Mouse (Mus musculus) embryo, embryonic 9.5 days (tissue): ENCODE data around the gene Fam184a.
"Not testable (repeated sequence)": the region's sequence is repeated elsewhere in the genome, so short reads cannot be mapped to it uniquely, and the experiment has no call there.

Source experiments
- DNase-seq: peaks from one replicate; pipeline ENCODE4 v3.0.0-alpha.2; 2017; ENCODE audit errors: extremely low spot score

Fam184a gene

DNA sequence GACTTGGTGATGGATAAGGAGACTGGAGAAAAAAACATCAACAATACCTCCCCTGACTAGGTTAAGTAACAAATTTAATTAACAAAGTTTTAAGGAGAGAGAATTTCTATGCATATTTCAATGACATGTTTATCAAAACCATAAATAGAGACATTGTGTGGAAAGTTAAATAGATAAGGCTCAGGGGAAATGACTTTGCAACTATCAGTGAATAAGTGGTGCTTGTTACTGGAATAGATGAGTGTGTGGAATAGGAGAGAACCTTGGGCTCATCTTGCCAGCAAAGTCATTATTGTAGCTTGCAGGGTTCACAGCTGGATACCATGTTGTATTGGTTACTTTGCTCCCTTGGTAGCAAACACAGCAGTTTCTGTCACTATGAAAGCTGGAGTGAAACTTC, 59.7 kb downstream of the Fam184a start:
- DNase-seq: no peak

DNA sequence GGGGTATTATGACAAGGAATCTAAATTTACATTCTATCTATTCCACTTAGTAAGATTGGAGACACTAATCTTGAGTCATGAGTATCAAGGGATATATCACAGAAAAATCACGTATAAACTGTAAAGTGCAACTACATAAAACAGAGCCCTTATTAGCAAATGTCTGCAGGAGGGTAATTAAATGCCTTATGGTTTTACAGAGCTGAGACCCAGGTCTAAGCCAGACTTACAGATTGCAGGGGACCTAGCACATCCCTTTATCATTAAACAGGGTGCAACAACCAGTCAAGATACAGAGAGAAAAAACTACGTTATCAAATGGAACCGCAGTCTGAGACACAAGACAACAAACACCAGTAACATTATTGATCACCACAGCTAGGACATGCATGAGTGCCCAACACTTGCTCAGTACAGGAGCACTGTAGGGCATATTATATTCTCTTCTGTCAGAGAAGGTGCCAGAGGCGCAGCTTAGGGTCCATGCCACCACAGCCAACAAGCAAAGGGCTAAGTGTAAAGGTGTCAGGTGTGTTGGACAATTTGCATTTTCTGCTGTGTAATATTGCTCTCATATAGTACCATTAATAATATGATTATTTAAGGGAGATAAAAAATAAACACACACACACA, 61.9 kb downstream of the Fam184a start:
- no peak for DNase-seq

DNA sequence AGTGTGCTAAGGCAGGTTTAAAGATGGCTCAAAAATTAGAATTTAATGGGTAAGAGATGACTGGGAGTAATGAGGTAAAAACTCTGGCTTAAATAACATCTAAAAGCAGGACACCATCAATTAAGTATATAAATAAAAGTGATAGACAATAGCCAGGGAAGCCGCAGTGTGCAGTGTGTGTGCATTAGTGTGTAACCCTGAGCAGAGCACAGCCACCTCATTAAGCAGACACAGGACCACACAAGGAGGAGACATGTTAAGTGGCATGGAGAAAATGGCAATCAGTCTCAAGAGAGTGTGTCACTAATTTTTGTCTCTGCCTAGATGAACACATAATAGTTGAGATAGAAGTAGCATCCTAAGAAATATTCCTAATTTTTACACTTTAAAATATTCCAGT, 62.4 kb downstream of the Fam184a start:
- DNase-seq: no peak

DNA sequence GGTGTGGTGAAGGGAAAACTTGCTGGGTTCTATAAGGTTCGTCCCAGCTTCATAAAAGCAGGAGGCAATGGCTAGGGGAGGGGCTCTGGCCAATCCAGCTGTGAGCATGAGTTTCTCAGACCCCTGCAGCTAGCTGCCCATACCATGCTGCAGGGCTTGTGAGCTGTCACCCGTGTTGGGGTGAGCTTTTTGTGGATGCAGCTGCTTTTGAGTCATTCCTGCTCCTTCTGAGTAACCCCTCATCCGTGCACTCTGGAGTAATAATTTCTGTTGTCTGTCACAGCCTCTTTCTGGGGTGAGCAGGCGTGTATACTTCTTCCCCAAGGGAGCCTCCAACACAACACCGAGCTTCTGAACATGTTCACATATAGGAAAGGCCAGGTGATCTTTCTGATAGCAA, 63.0 kb downstream of the Fam184a start:
- no peak for DNase-seq

DNA sequence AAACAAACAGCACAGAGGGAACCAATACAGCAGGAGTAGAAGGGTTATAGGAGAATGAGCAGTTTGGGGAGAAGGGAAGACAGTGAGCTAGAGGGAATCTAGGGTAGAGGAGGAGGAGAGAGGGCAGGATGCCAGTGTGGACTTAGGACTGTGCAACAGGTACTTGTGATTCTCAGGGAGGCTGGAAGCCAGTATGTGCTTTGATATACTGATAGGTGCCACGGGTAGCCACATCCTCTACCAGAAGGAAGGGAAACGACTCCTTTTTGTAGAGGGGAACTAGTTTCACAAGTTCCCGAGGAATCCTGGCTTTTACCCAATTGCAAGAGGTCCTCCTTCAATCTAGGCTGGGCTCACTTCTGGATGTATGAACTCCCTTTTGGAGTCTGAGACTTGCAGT, 65.1 kb downstream of the Fam184a start:
- no peak for DNase-seq

DNA sequence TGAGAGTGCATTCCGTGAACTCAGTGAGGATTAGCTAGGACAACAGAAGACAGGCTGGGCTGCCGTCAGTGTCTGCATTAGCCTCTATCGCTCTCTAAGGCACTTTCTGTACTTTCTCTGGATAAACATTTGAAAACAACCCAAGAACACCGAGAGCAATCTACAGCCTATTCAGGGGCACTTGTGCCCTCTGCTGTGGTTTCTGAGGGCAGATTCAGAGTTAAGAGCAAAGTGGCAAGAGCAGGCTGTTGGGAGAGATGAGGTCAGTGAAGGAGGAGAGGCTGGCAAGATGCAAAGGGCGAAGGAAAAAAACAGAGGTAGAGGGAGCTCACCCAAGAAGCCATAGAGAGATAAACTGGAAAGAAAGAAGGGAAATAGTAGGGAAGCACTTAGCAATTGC, 67.7 kb downstream of the Fam184a start:
- DNase-seq: no peak

DNA sequence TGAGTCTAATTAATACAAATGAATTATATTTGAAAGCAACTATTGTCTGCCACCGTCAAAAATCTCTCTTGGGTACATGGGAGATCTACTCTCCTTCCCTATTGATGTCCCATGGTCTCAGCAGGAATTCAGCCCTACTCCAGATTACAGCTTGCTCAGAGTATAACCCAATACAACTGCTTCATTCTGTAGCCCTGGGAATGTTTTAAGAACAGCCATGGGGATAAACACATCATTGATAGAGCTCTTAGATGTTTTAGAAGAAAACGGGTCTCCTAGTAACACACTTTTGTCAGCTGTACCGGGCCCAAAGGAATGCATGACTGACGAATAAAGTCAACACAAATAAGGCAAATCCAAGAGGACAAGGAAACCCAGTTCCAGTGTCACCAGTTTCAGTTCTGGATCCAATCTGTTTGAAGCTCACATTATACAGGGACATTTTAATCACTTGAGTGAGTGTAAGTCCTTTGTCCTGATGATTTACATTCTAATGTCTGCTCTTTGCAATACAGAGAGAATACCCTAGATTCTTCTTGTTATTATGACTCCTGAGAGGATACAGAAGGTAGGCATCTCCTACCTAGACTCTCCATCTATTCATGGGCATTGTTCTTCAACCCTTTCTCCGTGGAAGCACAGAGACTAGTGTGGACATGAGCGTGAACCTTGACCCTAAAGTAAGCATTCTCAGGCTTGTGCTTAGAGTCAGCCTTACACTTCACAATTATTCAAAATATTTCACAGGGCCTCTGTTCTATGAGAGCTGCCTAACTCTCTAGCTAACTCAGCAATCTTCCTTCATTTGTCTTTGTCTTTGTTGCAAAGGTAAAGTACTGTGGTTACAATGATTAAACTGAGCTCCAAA, 71.0 kb downstream of the Fam184a start:
- DNase-seq: no peak

DNA sequence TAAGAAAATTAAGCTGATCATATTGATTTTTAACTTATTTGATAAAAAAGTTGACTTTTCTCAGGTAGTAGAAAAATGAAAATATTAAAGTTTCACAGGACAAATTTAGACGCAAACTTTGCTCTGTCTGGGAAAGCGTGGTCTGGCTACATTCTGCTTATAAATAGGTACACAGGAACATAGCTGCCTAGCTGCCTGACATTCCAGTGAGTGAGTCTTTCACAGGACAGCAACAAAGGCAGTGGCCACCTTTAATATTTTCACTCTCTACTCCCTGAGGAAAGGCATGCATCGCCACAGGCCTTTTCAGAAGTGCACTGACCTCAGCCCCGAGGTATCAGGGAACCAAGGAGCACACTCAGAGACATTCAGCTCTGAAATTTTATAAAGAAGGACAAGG, 89.1 kb downstream of the Fam184a start:
- no peak for DNase-seq

DNA sequence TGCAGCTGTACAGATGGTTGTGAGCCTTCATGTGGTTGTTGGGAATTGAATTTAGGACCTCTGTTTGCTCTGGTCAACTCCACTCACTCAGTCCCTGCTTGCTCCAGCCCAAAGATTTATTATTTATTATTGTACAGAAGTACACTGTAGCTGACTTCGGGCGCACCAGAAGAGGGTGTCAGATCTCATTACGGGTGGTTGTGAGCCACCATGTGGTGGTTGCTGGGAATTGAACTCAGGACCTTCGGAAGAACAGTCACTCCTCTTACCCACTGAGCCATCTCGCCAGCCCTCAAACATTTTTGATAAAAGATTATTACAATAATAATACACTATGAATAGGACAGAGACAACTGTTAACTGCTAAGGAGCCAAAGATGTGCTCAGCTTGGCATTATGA, 96.7 kb downstream of the Fam184a start:
- not testable (repeated sequence) for DNase-seq

DNA sequence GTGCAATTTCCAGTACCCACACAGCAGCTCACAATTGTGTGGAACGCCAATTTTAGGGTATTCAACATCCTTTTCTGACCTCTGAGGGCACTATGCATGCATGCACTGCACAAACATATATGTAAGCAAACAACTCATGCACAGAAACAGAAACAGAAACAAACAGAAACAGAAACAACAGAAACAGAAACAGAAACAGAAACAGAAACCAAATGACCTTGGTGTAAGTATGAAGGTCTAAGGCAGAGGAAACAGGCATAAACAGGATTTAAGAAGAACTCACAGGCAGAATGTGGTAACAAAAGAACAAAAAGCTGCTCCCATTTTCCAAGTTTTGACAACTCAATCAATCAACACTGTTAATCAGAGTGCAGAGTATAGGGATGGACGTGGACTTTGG, 100.2 kb downstream of the Fam184a start:
- no peak for DNase-seq

DNA sequence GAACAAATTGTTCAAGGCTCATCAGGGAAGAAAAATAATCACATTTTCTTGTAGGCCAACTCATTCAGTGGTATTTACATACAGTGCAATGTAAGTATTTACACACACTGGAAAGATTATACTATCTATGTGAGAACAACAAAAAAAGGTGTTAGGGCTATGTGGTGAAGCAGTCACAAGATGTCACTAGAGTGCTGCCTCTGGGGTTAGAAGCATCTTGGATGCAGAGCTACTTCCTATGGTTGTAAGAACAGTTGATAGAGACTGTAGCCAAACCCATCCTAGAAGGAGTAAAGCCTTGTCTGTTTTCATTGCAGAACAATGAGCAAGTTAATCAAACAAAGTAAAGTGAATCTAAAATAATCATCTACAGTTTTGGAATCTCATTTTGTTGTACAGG, 109.4 kb downstream of the Fam184a start:
- DNase-seq: peak; percentile 20

DNA sequence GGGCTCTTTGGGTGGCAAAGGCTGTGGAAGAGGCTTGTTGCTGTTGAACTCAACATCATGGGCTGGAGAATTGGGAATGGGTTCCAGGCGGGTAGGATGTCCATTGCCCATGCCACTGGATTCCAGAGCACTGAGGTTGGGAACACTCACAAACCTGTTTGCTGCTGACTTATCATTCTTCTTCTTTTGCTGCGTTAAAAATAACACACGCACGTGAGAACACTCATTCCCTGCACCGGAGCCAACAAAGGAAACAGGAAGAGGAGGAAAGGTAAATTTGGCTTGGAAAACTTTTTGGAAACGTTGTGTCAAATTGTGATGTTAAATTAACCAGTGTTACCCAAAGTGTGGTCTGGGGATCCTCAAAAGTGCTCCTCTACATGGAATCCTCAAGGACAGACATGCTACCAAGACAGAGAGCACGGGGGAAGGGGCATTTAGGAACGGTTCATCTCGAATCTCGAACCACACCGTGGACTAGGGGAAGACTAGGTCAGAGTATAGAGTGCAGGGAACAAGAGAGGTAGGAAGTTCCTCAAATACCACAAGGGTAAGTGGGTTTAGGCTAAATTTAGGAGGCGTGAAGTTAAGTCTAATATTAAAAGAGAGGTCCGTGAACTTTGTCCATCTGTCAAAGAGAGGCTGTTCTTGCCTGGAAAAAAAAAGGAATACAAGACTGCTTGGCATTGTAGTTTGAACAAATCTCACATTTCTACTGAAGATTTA, 115.5 kb downstream of the Fam184a start:
- no peak for DNase-seq

DNA sequence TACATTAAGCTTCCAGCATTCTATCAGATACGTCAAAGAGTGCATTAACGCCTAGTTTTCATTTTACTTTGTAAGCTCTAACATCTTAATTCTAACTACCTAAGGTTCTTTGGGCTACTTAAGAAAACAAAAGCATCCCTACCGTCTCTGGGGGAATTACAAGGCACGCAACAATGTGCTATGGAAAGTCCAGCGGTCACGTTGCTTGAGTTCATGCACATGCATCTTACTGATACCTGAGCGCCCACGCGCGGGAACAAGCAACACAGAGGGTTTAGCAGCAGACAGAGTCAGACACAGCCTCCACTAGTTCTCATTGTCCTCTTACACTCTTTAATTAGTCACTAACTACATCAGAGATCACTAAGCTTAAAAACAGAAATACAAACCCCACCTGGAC, 116.8 kb downstream of the Fam184a start:
- no peak for DNase-seq

DNA sequence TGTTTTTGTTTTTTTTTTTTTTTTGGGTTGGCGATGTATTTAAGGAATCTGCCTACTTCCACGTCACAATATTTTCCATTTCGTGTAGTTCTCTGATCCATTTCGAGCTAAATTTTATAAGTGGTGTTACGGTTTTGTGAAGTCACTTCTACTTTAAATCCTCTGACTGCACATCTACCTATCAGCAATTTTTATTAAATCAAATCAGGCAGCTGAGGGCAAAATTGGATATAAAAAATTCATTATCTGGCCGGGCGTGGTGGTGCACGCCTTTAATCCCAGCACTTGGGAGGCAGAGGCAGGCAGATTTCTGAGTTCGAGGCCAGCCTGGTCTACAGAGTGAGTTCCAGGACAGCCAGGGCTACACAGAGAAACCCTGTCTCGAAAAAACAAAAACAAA, 120.6 kb downstream of the Fam184a start, which contains the start of gene Mcm9:
Mcm9 (minus strand) TSS at position 101 of the 400 bp plus-strand sequence.
- not testable (repeated sequence) for DNase-seq

DNA sequence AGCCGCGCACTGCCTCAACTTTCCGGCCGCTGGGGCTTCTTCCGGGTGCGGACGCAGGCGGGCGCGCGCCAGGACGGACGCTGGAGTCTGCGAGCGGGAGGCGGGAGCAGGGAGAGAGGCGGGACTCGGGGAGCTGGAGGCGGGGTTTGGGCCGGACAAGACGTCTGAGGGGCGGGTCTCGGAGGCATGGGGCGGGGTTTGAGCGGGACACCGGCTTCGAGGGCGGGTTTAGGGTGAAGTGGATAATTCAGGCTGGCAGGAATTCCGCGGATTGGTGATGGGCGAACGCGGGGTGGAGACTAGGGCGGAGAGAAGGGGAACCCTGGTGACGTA, 121.0 kb downstream of the Fam184a start:
- DNase-seq: peak; percentile 100

DNA sequence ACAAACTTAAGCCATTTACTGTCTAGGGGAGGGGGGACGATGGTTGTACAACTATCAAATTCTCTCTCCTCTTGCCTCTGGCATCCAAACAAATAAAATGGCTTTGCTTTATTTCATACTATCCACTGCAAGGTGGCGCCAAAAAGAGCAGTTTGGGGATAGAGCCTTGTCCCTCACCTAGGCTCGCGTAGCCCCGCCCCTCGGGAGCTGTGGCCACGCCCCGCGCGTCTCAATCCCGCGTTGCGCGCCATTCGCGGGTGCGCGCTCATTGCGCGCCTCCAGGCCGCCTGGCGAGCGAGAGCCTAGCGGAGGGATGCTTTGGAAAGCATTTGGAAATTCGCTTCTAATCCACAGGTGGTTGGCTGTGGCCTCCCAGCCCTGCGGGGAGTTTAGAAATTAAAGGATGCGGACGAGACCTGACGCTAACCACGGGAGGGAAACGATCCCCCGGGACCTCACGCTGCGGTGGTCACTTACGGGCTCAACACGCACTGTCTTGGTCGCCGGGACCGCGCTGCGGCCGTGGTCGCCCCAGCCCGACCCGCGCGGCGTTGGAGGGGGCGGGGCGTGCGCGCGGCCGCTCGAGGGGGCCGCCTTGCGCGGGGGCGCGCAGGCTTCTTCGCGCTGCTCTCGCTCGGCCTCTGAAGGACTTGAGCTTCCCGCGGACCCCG, 121.5 kb downstream of the Fam184a start:
- DNase-seq: peak; percentile 90

DNA sequence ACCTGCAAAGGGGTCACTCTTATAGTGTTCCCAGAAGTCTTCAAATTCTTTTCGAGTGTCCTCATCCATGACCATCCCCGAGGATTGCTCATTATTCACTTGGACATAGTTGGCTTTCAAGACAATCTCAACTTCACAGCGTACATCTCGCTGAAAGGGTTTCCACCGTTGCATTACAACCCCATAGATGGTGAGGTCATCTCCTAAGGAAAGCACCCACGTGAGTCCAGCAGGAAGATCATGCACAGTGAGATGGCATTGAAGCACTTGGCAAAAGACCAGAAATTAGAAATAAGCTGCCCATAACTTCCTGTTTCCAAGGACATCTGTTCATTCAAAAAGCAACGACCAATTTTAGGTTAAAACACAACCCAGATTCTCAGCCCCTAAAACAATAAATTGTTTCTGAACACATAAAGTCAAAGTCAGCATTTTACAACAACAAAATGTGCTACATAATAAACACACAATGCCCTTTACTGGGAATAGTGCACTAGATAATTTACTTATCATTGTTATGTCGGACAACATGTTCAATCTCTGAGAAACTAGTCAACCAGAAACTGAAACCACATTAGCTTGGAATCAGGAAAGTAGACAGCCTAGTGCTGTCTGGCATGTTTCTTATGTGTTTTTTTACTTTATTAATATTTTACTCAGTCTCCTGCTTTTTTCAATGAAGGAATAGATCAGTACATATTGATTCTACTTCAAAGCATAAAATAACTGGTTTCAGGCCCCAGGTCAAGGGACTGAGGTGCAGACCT, 134.9 kb downstream of the Fam184a start:
- no peak for DNase-seq

DNA sequence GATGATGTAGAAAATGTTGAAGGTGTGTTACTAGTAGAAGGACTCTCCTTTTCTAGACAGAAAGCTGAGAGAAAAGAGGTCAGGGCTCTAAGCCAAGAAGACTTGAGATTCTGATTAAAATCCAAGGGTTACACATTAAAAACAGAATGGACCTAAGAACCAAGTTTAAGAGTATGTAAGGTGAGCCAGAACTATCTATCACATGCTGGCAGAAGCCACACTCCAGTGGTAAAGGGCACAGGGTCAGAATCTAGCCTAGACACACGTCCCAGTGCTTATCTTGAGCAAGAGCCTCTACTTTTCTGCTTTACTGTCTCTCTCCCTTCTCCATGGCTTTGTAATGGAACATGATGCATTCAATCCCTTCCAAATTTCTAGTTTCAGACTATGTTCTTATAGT, 137.0 kb downstream of the Fam184a start:
- no peak for DNase-seq

DNA sequence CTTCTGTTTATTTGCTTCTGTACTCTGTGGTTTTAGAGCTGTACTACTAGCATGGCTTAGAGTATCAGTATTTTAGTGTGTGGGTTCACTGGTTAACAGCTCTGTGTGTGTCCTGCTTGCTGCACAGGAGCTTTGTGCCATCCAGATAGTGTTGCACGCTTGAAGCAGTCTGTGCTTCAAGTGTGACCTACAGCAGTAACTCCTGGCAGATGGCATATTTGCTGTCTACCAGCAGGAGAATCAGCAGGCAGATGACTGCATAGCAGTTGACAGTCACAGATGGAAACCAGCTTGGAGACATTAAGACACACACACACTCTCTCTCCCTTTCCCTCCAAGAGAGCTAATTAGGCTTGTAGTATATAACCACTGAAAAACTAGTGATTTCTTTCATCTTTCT, 138.8 kb downstream of the Fam184a start:
- no peak for DNase-seq

DNA sequence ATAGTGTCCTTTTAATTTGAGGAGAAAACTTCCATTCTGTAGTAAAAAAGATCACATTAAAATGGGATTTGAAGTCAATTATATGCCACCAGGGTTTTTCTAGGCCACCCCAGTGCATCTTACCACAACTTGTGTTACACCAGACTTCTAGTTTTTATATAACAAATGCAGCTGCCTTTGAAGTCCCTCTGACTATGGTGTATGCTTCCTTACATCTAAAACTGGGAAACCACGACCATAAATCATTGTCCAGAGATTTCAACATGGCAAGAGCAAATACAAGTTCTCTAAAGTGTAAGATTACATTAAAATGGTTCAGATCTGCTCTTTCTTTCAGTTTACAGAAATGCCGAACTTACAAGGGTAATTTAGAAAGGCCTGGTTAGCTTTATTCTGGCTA, 142.6 kb downstream of the Fam184a start:
- no peak for DNase-seq

DNA sequence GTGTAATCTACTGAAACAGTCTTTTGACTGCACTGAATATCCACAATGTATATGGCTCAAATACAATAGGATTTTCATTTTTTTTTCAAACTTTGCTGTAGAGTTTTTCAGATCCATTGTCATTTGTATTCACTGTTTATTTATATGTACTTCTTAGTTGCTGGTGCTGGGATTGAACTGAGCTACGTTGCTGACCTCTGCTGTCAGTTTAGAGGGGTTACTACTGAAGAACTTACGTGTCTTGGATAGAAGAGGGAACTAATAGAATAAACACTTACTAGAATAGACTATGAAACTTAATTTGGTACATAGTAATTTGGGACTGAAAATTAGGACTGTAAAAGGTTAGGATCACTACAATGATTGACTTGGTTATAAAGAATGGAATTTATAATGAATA, 145.6 kb downstream of the Fam184a start:
- no peak for DNase-seq

DNA sequence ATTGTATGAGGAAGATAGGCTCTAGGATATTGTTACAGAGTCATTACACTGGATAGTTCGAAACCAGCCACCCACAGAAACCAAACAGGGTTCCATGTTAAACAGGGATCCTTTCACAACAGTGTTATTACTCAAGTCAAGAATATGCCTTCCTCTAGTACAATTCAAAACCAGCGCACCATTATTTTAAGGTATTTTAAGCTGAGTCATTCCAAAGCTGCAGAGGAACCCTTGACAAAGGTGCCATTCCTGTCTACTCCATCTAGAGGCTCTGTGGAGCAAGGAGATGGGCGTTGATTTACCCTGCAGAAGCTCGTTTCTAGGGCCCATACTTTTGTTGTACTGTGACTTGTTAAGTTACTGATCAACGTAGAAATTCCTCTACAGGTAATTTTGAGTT, 152.1 kb downstream of the Fam184a start:
- peak; percentile 17 for DNase-seq
